Mouse (Mus musculus): ENCODE data around the gene Rpl3l.

DNA sequence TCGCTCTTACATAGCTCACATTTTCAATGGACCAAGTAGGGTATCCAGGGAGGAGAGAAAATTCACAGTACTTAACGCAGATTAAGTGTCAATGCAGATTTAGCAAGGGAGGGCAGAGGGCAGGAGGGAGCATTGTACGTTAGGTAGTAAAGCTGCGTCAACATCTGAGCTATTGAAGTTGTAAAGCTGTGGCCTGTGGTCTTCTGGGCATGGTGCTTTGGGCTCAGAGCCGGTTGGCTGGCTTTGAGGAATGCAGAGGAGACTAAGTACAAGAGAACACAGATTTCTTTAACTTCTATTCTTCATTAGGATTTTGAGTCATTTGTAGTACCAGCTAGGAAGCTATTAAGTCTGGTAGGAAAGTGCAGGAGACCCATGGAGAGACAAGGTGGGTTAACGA, 12.1 kb upstream of the Rpl3l start:
- TF ChIP-seq CTCF (IDR thresholded peaks at IDR 0.05; ENCODE audit: low read depth) (no peak), EP300 (IDR thresholded peaks at IDR 0.05; ENCODE audit: low read depth) (no peak)
